Mouse (Mus musculus): ENCODE results near the gene Gabbr2. TPM values are rescaled to one million over a fixed set of nuclear protein-coding genes. Genes with fewer than 3 reads are reported as not detected.

Gene Gabbr2
- polyA plus RNA-seq, 1 experiment from 2014 or later, result 0.88 TPM

Other genes with a start within 250 kb of the Gabbr2 start
- 2.6 and 2.7 TPM in 2 replicates for gene Anks6, start 65.6 kb upstream of the Gabbr2 start, polyA plus RNA-seq (2015; fragmentation: Nextera tagmentation; extraction: Ambion mirVana)
- 1.2 and 1.7 TPM in 2 replicates for gene Galnt12, start 100.0 kb upstream of the Gabbr2 start, polyA plus RNA-seq (2015; fragmentation: Nextera tagmentation; extraction: Ambion mirVana)
- 2.3 and 2.4 TPM in 2 replicates for gene Col15a1, start 216.3 kb upstream of the Gabbr2 start, polyA plus RNA-seq (2015; fragmentation: Nextera tagmentation; extraction: Ambion mirVana)